Mouse (Mus musculus): ENCODE data around the gene Ifitm7.
"Not testable (repeated sequence)": the region's sequence is repeated elsewhere in the genome, so short reads cannot be mapped to it uniquely, and the experiment has no call there.

Ifitm7 gene

GRCm38 (mm10) chr16:13981726-13982125 lies 5.0 kb downstream of the Ifitm7 start:
- in situ Hi-C loops (cut with MboI, MseI), result not testable (repeated sequence)

DNA sequence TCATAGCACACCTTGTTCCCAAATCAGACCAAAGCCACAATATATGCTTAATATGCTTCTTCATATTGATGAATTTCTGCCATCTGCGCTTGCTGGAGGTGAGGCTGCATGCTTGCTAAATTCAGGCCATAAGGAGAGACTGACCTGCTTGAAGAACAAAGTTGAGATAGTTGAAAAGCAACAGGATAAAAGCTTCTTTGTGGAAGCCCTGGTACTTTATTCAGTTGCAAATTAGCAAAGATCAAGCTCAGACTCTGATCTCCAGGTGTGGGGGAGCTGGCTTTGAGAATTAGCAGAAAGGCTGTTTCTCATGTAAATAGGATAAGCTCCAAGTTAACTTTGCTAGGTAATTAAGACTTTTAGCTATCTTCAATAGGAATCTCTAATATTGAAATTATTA lies 9.7 kb downstream of the Ifitm7 start:
- in situ Hi-C loops (cut with MboI, MseI), result not testable (repeated sequence)

- in situ Hi-C loops (cut with MboI, MseI), result not testable (repeated sequence)
Measured at GRCm38 (mm10) chr16:13976358-13976896, 10.3 kb downstream of the Ifitm7 start.

DNA sequence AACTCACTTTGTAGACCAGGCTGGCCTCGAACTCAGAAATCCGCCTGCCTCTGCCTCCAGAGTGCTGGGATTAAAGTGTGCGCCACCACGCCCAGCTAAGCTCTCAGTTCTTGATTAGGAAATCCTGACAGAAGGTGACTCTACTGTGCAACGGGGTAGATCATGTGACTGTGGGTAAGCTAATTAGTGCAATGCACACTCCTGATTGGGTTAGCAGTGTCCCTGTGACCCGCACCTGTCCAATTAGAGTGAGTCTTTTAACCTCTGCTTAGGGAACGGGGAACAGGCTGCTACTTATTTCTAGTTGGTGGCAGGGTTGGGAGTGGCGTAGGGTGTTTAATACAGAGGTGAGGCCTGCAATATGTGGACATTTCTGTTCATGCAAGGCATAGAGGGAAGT lies 14.6 kb downstream of the Ifitm7 start:
- in situ Hi-C loops (cut with MboI, MseI), result no loop called here

GRCm38 (mm10) chr16:13969096-13969495 lies 17.6 kb downstream of the Ifitm7 start:
- in situ Hi-C loops (cut with MboI, MseI), result no loop called here

GRCm38 (mm10) chr16:13962053-13962452 lies 24.6 kb downstream of the Ifitm7 start:
- in situ Hi-C loops (cut with MboI, MseI), result no loop called here

- in situ Hi-C loops (cut with MboI, MseI), result no loop called here
Measured at GRCm38 (mm10) chr16:13951245-13951644, 35.4 kb downstream of the Ifitm7 start.

GRCm38 (mm10) chr16:13946306-13946705 lies 40.4 kb downstream of the Ifitm7 start:
- in situ Hi-C loops (cut with MboI, MseI), result no loop called here

DNA sequence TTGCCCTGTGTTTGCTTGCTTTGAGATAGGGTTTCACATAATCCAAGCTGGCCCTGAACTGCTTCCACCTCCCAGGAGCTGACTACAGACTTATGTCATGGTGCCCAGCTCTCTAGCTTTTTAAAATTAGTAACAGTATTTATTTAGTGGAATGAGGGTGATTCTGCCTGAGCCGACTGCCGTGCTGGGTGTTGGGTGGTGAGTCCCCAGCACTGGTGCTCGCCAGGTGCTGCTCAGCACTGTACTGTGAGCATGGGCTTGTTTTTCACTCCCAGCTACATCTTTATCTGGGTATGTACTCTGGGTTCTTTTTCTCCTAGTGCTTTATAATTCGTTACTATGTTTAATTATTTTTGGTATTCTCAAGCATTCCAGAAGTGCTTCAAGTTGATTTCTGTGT lies 41.5 kb downstream of the Ifitm7 start:
- in situ Hi-C loops (cut with MboI, MseI), result no loop called here

DNA sequence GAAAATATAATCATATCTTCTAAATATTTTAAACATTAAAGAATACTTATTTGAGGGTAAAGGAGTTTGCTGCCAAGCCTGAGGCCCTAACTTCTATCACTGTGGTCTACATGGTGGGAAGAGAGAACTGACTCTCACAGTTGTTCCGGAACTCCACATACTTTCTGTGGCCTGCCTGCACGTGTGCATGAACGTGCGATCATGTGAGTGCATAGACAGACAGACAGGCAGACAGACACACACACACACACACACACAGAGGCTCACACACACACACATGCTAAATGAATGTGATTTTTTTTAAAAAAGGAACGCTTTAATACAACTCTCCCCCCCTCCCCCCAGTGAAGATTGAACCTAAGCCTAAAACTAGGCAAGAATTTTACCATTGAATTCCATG lies 41.9 kb downstream of the Ifitm7 start:
- in situ Hi-C loops (cut with MboI, MseI), result no loop called here

DNA sequence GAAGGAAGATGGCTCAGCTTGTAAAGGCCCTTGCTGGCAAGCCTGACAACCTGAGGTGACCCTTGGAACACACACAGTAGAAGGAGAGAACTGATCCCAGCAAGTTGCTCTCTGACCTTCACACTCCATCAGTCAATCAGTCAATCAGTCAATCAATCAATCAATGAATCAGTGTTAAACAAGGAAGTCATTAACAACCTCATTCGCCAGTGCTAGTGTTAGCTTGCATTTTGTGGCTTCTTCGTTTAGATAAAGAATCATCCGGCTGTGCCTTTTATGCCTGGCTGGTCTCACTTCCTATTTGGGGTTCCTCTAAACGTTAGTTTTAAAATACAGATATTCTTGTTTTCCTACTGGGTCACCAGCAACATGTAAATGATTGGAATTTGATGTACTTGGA lies 42.5 kb downstream of the Ifitm7 start:
- in situ Hi-C loops (cut with MboI, MseI), result no loop called here

GRCm38 (mm10) chr16:13940847-13941395 lies 45.8 kb downstream of the Ifitm7 start:
- in situ Hi-C loops (cut with MboI, MseI), result no loop called here

DNA sequence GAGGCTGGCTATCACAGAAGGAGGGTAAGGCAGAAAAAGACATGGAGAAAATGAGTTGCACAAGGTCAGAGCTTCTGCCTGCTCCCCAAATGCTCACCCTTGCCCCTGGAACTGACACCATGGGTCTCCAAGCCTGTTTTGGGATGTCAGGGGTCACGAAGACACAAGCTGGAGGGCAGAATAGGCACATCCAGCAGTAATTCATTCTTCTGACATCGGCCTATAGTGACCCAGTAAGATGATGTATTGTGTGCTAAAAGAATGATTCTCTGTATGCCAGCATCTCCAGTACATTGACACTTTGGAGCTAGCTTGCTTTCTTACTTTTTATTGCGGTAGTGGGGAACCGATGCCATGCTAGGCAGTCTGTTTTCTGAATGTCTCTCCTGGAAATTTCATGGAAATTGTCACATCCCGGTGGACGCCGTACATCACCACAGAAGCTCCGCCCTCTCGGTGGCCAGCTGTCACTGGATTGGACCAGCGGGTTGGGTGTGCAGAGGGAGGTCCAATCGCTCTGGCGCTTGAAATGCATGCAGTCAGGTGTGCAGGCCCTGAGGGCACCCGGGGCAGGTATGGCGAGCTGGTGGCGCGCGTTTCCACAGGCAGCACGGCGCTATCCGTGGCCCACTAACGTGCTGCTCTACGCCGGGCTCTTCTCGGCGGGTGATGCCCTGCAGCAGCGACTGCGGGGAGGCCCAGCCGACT lies 46.4 kb downstream of the Ifitm7 start:
- in situ Hi-C loops (cut with MboI, MseI), result no loop called here

Measured in T-helper 2 cell (primary cell).